Mouse (Mus musculus) spleen, adult 2 months (tissue): ENCODE results near the gene Arpp21.

Experiments used
- CTCF ChIP-seq: fragments of 200-500 bp; IDR thresholded peaks from 2 replicates; pipeline ENCODE4 v1.5.1; 2011; ENCODE audit warnings: mild to moderate bottlenecking, inconsistent platforms; ENCODE audit not compliant: insufficient read depth, insufficient read length, insufficient replicate concordance; ENCODE audit errors: extremely low read depth
- POLR2A ChIP-seq: fragments of 200-500 bp; IDR thresholded peaks from 2 replicates; pipeline ENCODE4 v1.6.1; 2011; ENCODE audit warnings: low read depth, low read length, inconsistent platforms

DNA sequence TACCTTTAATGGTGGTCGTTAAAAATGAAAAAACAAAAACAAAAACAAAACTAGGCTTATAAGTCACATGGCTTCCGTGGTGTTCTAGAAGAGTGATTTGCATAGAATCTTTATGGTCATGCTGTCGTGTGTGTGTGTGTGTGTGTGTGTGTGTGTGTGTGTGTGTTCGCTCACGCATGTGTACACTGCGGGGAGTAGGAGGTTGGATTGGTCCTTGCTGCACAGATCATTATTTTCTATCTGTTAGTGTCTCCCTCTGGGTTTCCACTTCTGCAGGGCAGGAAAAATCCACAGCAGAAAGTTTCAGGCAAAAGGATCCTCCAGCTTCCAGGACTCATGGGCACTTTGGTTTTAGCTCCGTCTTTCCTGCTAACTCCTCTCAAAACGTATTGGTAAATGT is 813 bp upstream of the Arpp21 start:
- no peak for TF ChIP-seq CTCF
- TF ChIP-seq POLR2A = no peak
